Mouse (Mus musculus) hindbrain, embryonic 14.5 days (tissue): ENCODE results near the gene Atp8a1. TPM values are rescaled to one million over a fixed set of nuclear protein-coding genes. Genes with fewer than 3 reads are reported as not detected.

Source experiments
- ATAC-seq: fragments of 200-750 bp; cut with Nextera tagmentation; 2 replicates; pipeline ENCODE4 v1.8.0; 2017; ENCODE audit warnings: moderate number of reproducible peaks, mild to moderate bottlenecking, moderate TSS enrichment, moderate library complexity; ENCODE audit not compliant: low FRiP score
- DNase-seq: peaks from one replicate; pipeline ENCODE4 v3.0.0-alpha.2; 2015; ENCODE audit warnings: low spot score
- H3K27ac ChIP-seq: fragments of 300-500 bp; sonication (generic); 2 replicates; pipeline ENCODE4 v1.5.1; 2014; ENCODE audit warnings: mild to moderate bottlenecking, moderate library complexity
- H3K27me3 ChIP-seq: fragments of 300-500 bp; sonication (generic); 2 replicates; pipeline ENCODE4 v1.6.1; 2014; ENCODE audit warnings: mild to moderate bottlenecking, low read length, mixed read lengths; ENCODE audit not compliant: control insufficient read depth, insufficient read depth
- H3K36me3 ChIP-seq: fragments of 300-500 bp; sonication (generic); replicated peaks from 2 replicates; pipeline ENCODE4 v1.6.1; 2014; ENCODE audit not compliant: control insufficient read depth, insufficient read depth
- H3K4me1 ChIP-seq: fragments of 300-500 bp; sonication (generic); replicated peaks from 2 replicates; pipeline ENCODE4 v1.6.1; 2014; ENCODE audit warnings: antibody characterized with exemption, low read length, mixed read lengths; ENCODE audit not compliant: control insufficient read depth, insufficient read depth
- H3K4me2 ChIP-seq: fragments of 300-500 bp; sonication (generic); replicated peaks from 2 replicates; pipeline ENCODE4 v1.6.1; 2014; ENCODE audit warnings: mild to moderate bottlenecking, moderate library complexity
- H3K4me3 ChIP-seq: fragments of 300-500 bp; sonication (generic); replicated peaks from 2 replicates; pipeline ENCODE4 v1.5.1; 2014; ENCODE audit warnings: mild to moderate bottlenecking, low read length
- H3K9ac ChIP-seq: fragments of 300-500 bp; sonication (generic); 2 replicates; pipeline ENCODE4 v1.6.1; 2014
- H3K9me3 ChIP-seq: fragments of 300-500 bp; sonication (generic); 2 replicates; pipeline ENCODE4 v1.6.1; 2016; ENCODE audit warnings: low read length; ENCODE audit not compliant: control insufficient read depth
- WGBS: fragments of 180-500 bp; shearing (Covaris S2); extraction: QIAGEN DNeasy Blood & Tissue Kit; methylation state at CpG from one replicate; pipeline ENCODE4 v1.1.7; 2014; 5-methylcytosine and 5-hydroxymethylcytosine counted together
- microRNA-seq: library from miRNA; unstranded; fragments of <30 nt; microRNA quantifications from one replicate; pipeline ENCODE4, GENCODE M21; 2016
- polyA plus RNA-seq: library from polyadenylated mRNA; unstranded; fragments of >200 nt; fragmentation: Nextera tagmentation; extraction: Ambion mirVana; gene quantifications from 2 replicates; pipeline ENCODE4 v1.2.1, GENCODE M21; 2014

Atp8a1 gene
- polyA plus RNA-seq, 1 experiment from 2014 or later, result 77.3 TPM

DNA sequence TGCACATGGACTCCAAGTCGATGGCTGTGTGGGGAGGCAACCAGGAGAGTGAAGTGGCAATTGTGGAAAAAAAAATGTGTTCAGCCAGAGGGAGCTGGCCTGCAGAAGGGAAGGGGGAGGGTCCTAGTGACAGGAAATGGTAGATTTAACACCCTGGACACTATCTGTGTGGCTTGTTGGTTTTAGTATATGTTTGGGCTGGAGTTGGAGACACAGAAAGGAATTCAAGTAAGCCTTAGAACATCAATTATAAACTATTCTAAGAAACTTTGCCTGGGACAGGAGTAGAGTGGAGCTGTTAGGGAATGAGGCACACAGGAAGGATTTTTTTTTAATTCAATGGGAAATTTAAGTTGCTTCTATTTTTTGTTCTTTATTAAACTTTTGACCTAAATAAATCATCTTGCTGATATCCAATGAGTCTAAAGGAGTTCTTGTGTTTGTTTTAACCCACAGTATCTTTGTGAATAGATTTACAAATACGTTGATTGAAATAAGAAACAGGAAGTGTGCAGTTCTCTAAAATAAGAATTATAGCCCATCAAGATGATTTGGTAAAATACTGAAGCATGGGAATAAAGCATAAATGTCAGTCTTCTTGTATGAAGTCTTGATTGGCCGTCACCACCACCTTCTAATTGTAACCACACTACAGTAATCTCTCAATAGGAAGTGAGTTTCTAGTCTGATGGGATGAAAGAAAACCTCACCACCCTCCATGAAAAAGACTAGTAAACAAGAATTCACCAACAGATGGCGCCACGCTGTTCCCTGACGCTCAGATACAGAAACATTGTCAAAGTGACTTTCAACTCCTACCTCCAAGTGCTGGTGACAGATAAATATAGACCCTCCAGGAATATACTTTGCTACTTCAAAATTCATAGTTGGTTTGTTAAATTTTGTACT is 267.3 kb downstream of the Atp8a1 start:
- Histone ChIP-seq H3K4me2 (no peak overlapping the region), H3K36me3 (no peaks in the 10 kb centered on the region), H3K4me3 (no peak overlapping the region), H3K27me3 (no peaks in the 10 kb centered on the region), H3K9ac (no peak overlapping the region), H3K27ac (no peak overlapping the region), H3K9me3 (no peaks in the 10 kb centered on the region), H3K4me1 (no peaks in the 10 kb centered on the region)
- WGBS, result 50% methylated on average over 6 of the region's 6 CpGs
- DNase-seq, result no peak
- no peak for ATAC-seq

DNA sequence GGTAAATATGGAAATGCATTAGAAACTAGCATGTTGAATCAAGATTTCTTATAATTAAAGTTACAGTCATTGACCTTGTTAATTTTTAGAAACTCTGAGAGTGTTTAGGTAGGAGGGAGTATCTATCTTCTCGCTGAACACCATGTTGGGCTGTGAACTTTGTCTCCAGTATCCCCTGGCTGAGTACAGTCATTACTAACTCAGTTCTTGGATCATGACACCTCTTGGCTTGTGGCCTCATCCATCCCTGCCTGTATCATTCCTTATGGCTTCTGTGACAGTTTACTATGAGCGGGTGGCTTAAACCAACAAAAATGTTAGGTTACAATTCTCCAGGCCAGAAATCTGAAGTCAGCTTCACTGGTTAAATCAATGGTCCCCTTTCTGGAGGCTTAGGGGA is 271.5 kb downstream of the Atp8a1 start:
- H3K36me3 ChIP-seq, result no peaks in the 10 kb centered on the region
- no peak overlapping the region for H3K4me2 ChIP-seq
- H3K27ac ChIP-seq, result no peak overlapping the region
- H3K9ac ChIP-seq, result no peak overlapping the region
- H3K9me3 ChIP-seq, result no peaks in the 10 kb centered on the region
- no peak for DNase-seq
- WGBS, result 96% methylated on average over 2 of the region's 2 CpGs
- ATAC-seq, result no peak
- H3K27me3 ChIP-seq, result no peaks in the 10 kb centered on the region
- no peak overlapping the region for H3K4me3 ChIP-seq
- no peaks in the 10 kb centered on the region for H3K4me1 ChIP-seq

DNA sequence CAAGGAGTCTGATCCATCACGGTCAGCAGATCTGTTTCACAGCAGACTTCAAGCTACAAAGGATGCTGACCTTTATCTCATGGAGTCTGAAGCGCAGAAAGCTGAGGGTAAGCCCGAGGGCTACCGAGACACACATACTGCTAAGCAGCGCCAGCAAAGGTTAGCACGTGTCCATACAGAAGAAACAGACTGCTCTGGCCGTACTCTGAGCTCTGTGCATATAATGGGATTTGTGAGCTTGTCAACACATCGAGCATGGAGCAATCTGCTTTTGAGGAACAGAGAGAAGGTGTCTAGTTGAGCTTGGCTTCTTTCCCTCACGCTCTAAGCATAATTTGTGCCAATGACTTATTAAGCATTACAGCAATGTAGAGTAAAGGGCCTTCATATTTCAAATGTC is 273.2 kb downstream of the Atp8a1 start:
- ATAC-seq (no peak), DNase-seq (no peak)
- no peaks in the 10 kb centered on the region for H3K4me1 ChIP-seq
- H3K27ac ChIP-seq, result no peak overlapping the region
- H3K9ac ChIP-seq, result no peak overlapping the region
- H3K4me2 ChIP-seq, result no peak overlapping the region
- H3K36me3 ChIP-seq, result no peaks in the 10 kb centered on the region
- H3K27me3 ChIP-seq, result no peaks in the 10 kb centered on the region
- H3K9me3 ChIP-seq, result no peaks in the 10 kb centered on the region
- 89% methylated on average over 9 of the region's 9 CpGs for WGBS
- H3K4me3 ChIP-seq, result no peak overlapping the region

DNA sequence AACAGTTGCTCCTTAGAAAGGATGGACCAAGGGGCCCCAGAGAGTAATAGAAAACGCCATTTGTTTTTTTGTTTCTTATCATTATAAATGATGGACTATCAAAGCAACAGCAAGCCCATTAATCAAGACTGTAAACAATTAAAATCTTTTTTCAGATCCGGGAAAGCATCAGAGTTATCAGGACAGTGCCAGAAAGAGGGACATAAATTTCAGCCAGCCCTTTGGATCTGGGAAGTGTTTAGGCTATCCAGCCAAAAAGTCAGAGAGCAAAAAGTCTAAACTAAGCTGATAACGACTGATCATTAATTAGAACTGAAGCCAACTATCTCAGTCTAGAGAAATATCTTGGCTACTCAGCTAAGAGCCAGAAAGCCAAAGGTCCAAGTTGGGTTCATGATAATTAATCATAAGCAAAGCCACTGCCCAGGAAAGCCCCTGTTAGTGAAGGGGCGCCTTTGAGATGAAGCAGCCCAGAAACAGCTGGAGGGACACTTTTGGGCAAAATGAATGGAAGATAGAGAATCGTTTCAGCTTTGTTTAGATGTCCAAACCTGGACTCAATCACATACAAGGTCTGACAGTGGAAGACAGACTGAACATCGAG is 274.6 kb downstream of the Atp8a1 start:
- Histone ChIP-seq H3K4me3 (no peak overlapping the region), H3K4me2 (no peak overlapping the region), H3K9me3 (no peaks in the 10 kb centered on the region), H3K36me3 (no peaks in the 10 kb centered on the region), H3K27ac (no peak overlapping the region), H3K4me1 (no peaks in the 10 kb centered on the region), H3K27me3 (no peaks in the 10 kb centered on the region), H3K9ac (no peak overlapping the region)
- ATAC-seq (no peak), DNase-seq (no peak)
- 70% methylated on average over 6 of the region's 6 CpGs for WGBS

Small RNA genes within 50 kb of the gene (microRNA-seq; reads per million reads assigned to microRNA genes)
- gene Gm23617, result not detected

Other genes with a start within 250 kb of the Atp8a1 start
- gene Shisa3, start 239.6 kb downstream of the Atp8a1 start, polyA plus RNA-seq, result 1.4 and 2.4 TPM in 2 replicates
- gene Gm5108, start 94.2 kb upstream of the Atp8a1 start, polyA plus RNA-seq, result not detected in 2 replicates
- not detected in 2 replicates for gene Gm21905, start 99.0 kb upstream of the Atp8a1 start, polyA plus RNA-seq
- 0.20 TPM in 1 of 2 replicates, not detected in the other for gene Grxcr1, start 184.4 kb upstream of the Atp8a1 start, polyA plus RNA-seq